Mouse (Mus musculus) megakaryocyte, adult 5-6 weeks (primary cell): Measurements from ENCODE around the gene Itga7. TPM values are rescaled to one million over a fixed set of nuclear protein-coding genes. Genes with fewer than 3 reads are reported as not detected.
A peak's percentile ranks its signal among the peaks of the same experiment; 100 is the strongest.

Experiments
- ATAC-seq: 2 replicates; pipeline ENCODE4 v1.8.0; 2016; ENCODE audit warnings: mild to moderate bottlenecking, inconsistent platforms; ENCODE audit not compliant: poor library complexity, severe bottlenecking
- total RNA-seq, 2 experiments: library from RNA; stranded (forward) in 1 of 2; stranded (reverse) in 1 of 2; fragments of 153-499, 151-499 nt in 1 of 2; fragments of 221-1000, 200-1000 nt in 1 of 2; gene quantifications; 2 replicates each; pipeline versions ENCODE4 v1.2.3 to v1.2.4; 2015 to 2017

Gene Itga7
- total RNA-seq (2015): not detected in 2 replicates
- not detected in 2 replicates for total RNA-seq (2017)

GRCm38 (mm10) chr10:128933574-128933973 is at the start of gene Itga7:
Gene Itga7, plus strand, starts transcription at chr10:128933818.
- ATAC-seq: no peak

- peak; percentile 29; the same call in 1 of the 2 replicates for ATAC-seq
Measured at GRCm38 (mm10) chr10:128888941-128889827, 44.4 kb upstream of the Itga7 start.

GRCm38 (mm10) chr10:128889846-128890245 is 43.8 kb upstream of the Itga7 start:
- ATAC-seq: no peak

- peak; percentile 8 for ATAC-seq
Measured at GRCm38 (mm10) chr10:128890383-128891295, 43.0 kb upstream of the Itga7 start.

- peak; percentile 45 for ATAC-seq
Measured at GRCm38 (mm10) chr10:128891296-128892094, 42.1 kb upstream of the Itga7 start, which contains the start of gene Gdf11. Gene Gdf11, minus strand, starts transcription at chr10:128891718.

- ATAC-seq: no peak
Measured at GRCm38 (mm10) chr10:128892246-128892645, 41.4 kb upstream of the Itga7 start.

- ATAC-seq: peak; percentile 72
Measured at GRCm38 (mm10) chr10:128895437-128895836, 38.2 kb upstream of the Itga7 start.

- no peak for ATAC-seq
Measured at GRCm38 (mm10) chr10:128895952-128896693, 37.5 kb upstream of the Itga7 start.

- ATAC-seq: no peak
Measured at GRCm38 (mm10) chr10:128896807-128897206, 36.8 kb upstream of the Itga7 start.

GRCm38 (mm10) chr10:128897501-128897900 is 36.1 kb upstream of the Itga7 start:
- no peak for ATAC-seq

- peak; percentile 34 for ATAC-seq
Measured at GRCm38 (mm10) chr10:128899759-128900490, 33.7 kb upstream of the Itga7 start.

- ATAC-seq: peak; percentile 61
Measured at GRCm38 (mm10) chr10:128900698-128901097, 32.9 kb upstream of the Itga7 start, which contains the start of gene Cd63. Gene Cd63, plus strand, starts transcription at chr10:128900989.

- ATAC-seq: peak; percentile 41; the same call in 1 of the 2 replicates
Measured at GRCm38 (mm10) chr10:128901409-128901808, 32.2 kb upstream of the Itga7 start.

- ATAC-seq: peak; percentile 77
Measured at GRCm38 (mm10) chr10:128902409-128902988, 31.1 kb upstream of the Itga7 start.

GRCm38 (mm10) chr10:128904812-128905211 is 28.8 kb upstream of the Itga7 start:
- no peak for ATAC-seq

- ATAC-seq: peak; percentile 11
Measured at GRCm38 (mm10) chr10:128908778-128909448, 24.7 kb upstream of the Itga7 start.

GRCm38 (mm10) chr10:128909567-128910028 is 24.0 kb upstream of the Itga7 start:
- peak; percentile 54 for ATAC-seq
